ENCODE assay signal across 18 mouse cellular contexts in genomic region chr11:118485780-118486179, GRCm38 (mm10). TPM values are rescaled to one million over a fixed set of nuclear protein-coding genes. Genes with fewer than 3 reads are reported as not detected.
"Had no signal": no experiment of that assay in that cellular context is flagged by ENCODE, and none has a peak within 500 bp of the region (broad histone marks: within the 10 kb centered on the region; RNA-seq: fewer than 3 reads in every experiment).

No protein-coding gene starts in this region.

- H3K4me2 ChIP-seq: liver, embryonic 11.5 days; liver, embryonic 15.5 days; midbrain, embryonic 13.5 days; neural tube, embryonic 12.5 days had no signal

- H3K9me3 ChIP-seq: limb, embryonic 10.5 days; liver, embryonic 15.5 days; midbrain, embryonic 13.5 days; neural tube, embryonic 12.5 days had no signal

- H3K27ac ChIP-seq: kidney, postnatal 0 days; left cerebral cortex, adult 2 months; liver, embryonic 15.5 days; midbrain, embryonic 13.5 days; neural tube, embryonic 12.5 days had no signal

- H3K27me3 ChIP-seq: liver, embryonic 15.5 days; neural tube, embryonic 12.5 days had no signal

- ATAC-seq: lung, postnatal 0 days; midbrain, embryonic 13.5 days had no signal

- H3K4me3 ChIP-seq: left cerebral cortex, adult 2 months; limb, embryonic 10.5 days; liver, embryonic 15.5 days; midbrain, embryonic 13.5 days; myocyte; neural tube, embryonic 12.5 days had no signal

- H3K9ac ChIP-seq: liver, embryonic 15.5 days; midbrain, embryonic 13.5 days; neural tube, embryonic 12.5 days had no signal

- DNase-seq: kidney, adult 11 months; kidney, adult 9 months; kidney, postnatal 4 days; lung, adult 2 months; lung, postnatal 36 days; retina, postnatal 1 day; thymus, adult 18-20 months; thymus, postnatal 14 days had no signal

RNA-seq across cellular contexts. Expression of gene C1qtnf1, which starts 57.8 kb away (rescaled TPM):
- total RNA-seq: megakaryocyte progenitor cell, adult 5-6 weeks had no signal
